Mouse (Mus musculus): ENCODE measurements around the gene Csn2. TPM values are rescaled to one million over a fixed set of nuclear protein-coding genes. Genes with fewer than 3 reads are reported as not detected.

The Csn2 gene
- polyA plus RNA-seq (2014; fragmentation: Nextera tagmentation; extraction: Ambion mirVana) = not detected in 2 replicates

DNA sequence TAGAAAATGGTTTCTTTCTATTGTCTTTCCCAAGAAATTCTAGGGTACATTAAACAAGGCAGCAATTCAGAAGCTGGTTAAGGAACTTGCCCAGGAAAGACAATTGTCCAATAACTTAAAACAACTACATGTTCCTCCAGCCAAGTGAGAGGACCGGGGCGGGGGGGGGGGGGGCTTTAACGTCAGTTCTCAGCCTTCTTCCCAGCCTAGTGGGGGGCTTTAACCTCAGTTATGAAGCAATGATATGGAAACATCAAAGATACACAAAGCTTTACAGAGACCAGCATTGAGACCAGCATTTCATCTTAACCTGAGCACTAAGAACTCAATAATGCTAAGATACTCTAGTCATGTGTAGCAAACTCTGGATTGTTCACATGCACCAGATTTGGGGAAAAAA, at the start of gene Csn2:
TSS of gene Csn2 (minus strand) at position 101 of the 400 bp plus-strand sequence.
- no peak for DNase-seq (ENCODE audit: low spot score)

DNA sequence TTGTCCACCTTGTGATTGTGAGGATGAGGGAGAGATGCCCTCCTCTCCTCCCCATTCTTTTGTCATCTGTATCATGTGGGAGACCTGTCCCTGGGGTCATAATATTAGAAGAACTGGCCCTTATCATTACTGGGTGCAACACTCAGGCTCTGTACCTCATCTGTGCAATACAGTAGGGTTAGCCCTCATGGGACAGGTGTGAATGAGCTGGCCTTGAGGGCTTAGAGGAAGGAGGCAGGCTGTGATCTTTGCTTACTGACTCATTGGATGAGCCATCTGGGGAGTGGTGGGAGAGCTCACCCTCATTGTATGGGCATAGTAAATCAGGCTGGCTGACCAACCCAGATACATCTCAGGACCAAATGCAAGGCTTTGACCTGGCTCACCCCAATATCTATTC, 35.4 kb upstream of the Csn2 start:
- Histone ChIP-seq H3K27ac (ENCODE audit: low read depth, low read length) (no peak overlapping the region), H3K4me3 (ENCODE audit: low read depth, low read length) (no peak overlapping the region), H3K4me2 (ENCODE audit: low read depth, low read length, severe bottlenecking) (no peak overlapping the region), H3K9ac (ENCODE audit: low read length) (no peak overlapping the region), H3K27me3 (ENCODE audit: control insufficient read depth, insufficient read depth, low read length) (no peaks in the 10 kb centered on the region), H3K9me3 (ENCODE audit: control insufficient read depth, low read length) (no peaks in the 10 kb centered on the region), H3K36me3 (ENCODE audit: control insufficient read depth, insufficient read depth, low read length) (no peaks in the 10 kb centered on the region), H3K4me1 (replicated peaks; ENCODE audit: control insufficient read depth, insufficient read depth, low read length) (no peaks in the 10 kb centered on the region)
- ATAC-seq (replicated peaks; ENCODE audit: low FRiP score) (no peak), DNase-seq (ENCODE audit: low spot score) (no peak)

More for the DNA sequence above, at the start of gene Csn2:
- Histone ChIP-seq H3K27me3 (ENCODE audit: control insufficient read depth, insufficient read depth, low read length) (no peaks in the 10 kb centered on the region), H3K4me2 (ENCODE audit: low read depth, low read length, severe bottlenecking) (no peak within 1 kb of the TSS), H3K9me3 (ENCODE audit: control insufficient read depth, low read length) (no peaks in the 10 kb centered on the region), H3K27ac (ENCODE audit: low read depth, low read length) (no peak within 1 kb of the TSS), H3K36me3 (ENCODE audit: control insufficient read depth, insufficient read depth, low read length) (no peaks in the 10 kb centered on the region), H3K4me1 (replicated peaks; ENCODE audit: control insufficient read depth, insufficient read depth, low read length) (no peaks in the 10 kb centered on the region), H3K4me3 (ENCODE audit: low read depth, low read length) (no peak within 1 kb of the TSS), H3K9ac (ENCODE audit: low read length) (no peak within 1 kb of the TSS)
- no peak for ATAC-seq (replicated peaks; ENCODE audit: low FRiP score)
- WGBS = 83% methylated on average over 3 of the region's 3 CpGs

DNA sequence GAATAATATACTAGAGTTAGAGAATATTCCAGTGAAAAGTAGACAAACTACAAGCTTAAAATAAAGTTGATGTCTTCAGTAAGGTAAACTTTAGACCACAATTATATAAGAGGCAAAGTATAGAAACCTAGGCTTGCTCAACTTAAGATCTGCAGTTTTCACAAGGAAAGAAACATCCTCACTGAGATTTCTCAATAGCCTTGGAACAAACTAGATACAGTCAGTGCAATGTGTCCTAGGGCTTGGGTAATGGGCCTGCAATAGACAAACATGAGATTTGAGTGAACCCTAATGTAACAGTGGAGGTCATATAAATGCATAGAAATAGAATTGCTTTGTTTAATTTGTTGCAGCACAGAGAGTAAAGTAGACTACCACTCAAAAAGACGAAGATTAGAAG, 6.5 kb upstream of the Csn2 start:
- Histone ChIP-seq H3K36me3 (ENCODE audit: control insufficient read depth, insufficient read depth, low read length) (no peaks in the 10 kb centered on the region), H3K27ac (ENCODE audit: low read depth, low read length) (no peak overlapping the region), H3K9me3 (ENCODE audit: control insufficient read depth, low read length) (no peaks in the 10 kb centered on the region), H3K27me3 (ENCODE audit: control insufficient read depth, insufficient read depth, low read length) (no peaks in the 10 kb centered on the region), H3K4me2 (ENCODE audit: low read depth, low read length, severe bottlenecking) (no peak overlapping the region), H3K4me1 (replicated peaks; ENCODE audit: control insufficient read depth, insufficient read depth, low read length) (no peaks in the 10 kb centered on the region), H3K9ac (ENCODE audit: low read length) (no peak overlapping the region), H3K4me3 (ENCODE audit: low read depth, low read length) (no peak overlapping the region)
- 83% methylated on average over 1 of the region's 1 CpGs for WGBS
- DNase-seq (ENCODE audit: low spot score) = no peak
- no peak for ATAC-seq (replicated peaks; ENCODE audit: low FRiP score)

DNA sequence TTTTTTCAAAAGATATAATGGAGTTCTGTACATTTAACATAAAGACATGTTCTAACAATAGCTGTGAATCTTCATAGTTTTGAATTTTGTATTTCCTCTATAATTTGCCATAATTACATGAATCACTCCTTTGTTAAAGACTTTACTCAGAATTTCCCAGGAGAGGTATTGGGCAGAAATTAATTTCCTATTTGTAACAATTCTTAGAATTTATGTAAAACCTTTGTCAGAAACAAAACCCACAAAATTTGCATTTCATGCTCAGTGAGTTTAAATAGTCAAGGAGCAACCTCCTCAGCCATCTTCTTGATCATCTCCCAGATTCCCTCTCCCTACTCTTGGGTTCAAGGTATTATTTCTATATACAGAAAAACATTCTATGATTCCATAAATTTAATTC, 33.5 kb downstream of the Csn2 start, which contains the start of gene Csn1s1:
TSS of gene Csn1s1 (plus strand) at position 301 of the 400 bp plus-strand sequence.
- Histone ChIP-seq H3K4me3 (ENCODE audit: low read depth, low read length) (no peak within 1 kb of the TSS), H3K27me3 (ENCODE audit: control insufficient read depth, insufficient read depth, low read length) (no peaks in the 10 kb centered on the region), H3K4me1 (replicated peaks; ENCODE audit: control insufficient read depth, insufficient read depth, low read length) (no peaks in the 10 kb centered on the region), H3K9me3 (ENCODE audit: control insufficient read depth, low read length) (no peaks in the 10 kb centered on the region), H3K9ac (ENCODE audit: low read length) (no peak within 1 kb of the TSS), H3K4me2 (ENCODE audit: low read depth, low read length, severe bottlenecking) (no peak within 1 kb of the TSS), H3K36me3 (ENCODE audit: control insufficient read depth, insufficient read depth, low read length) (no peaks in the 10 kb centered on the region), H3K27ac (ENCODE audit: low read depth, low read length) (no peak within 1 kb of the TSS)
- ATAC-seq (replicated peaks; ENCODE audit: low FRiP score) (no peak), DNase-seq (ENCODE audit: low spot score) (no peak)

DNA sequence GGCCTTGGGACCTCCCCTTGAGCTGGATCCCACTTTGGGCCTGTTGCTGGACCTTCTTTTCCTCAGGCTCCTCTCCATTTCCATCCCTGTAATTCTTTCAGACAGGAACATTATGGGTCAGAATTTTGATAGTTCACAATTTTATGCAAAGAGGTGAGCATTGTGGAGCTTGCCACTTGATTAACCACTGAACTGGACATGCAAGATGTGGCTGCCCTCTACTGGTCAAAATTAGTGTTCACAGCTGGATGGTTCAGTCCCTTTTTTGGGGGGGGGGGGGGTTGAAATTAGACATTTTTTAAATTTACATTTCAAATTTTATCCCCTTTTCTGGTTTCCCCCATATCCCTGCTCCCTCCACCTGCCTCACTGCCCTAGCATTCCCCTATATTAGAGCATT, 56.6 kb downstream of the Csn2 start:
- no peaks in the 10 kb centered on the region for H3K27me3 ChIP-seq (ENCODE audit: control insufficient read depth, insufficient read depth, low read length)
- no peak overlapping the region for H3K9ac ChIP-seq (ENCODE audit: low read length)
- no peak overlapping the region for H3K27ac ChIP-seq (ENCODE audit: low read depth, low read length)
- no peaks in the 10 kb centered on the region for H3K9me3 ChIP-seq (ENCODE audit: control insufficient read depth, low read length)
- no peak for DNase-seq (ENCODE audit: low spot score)
- no peaks in the 10 kb centered on the region for H3K36me3 ChIP-seq (ENCODE audit: control insufficient read depth, insufficient read depth, low read length)
- H3K4me3 ChIP-seq (ENCODE audit: low read depth, low read length) = no peak overlapping the region
- H3K4me1 ChIP-seq (replicated peaks; ENCODE audit: control insufficient read depth, insufficient read depth, low read length) = no peaks in the 10 kb centered on the region
- H3K4me2 ChIP-seq (ENCODE audit: low read depth, low read length, severe bottlenecking) = no peak overlapping the region
- no peak for ATAC-seq (replicated peaks; ENCODE audit: low FRiP score)

Other genes with a start within 250 kb of the Csn2 start
- not detected in 2 replicates for gene Ugt2a2, start 217.4 kb downstream of the Csn2 start, polyA plus RNA-seq (2014; fragmentation: Nextera tagmentation; extraction: Ambion mirVana)
- gene Gm43638, start 212.8 kb downstream of the Csn2 start, polyA plus RNA-seq (2014; fragmentation: Nextera tagmentation; extraction: Ambion mirVana) = not detected in 2 replicates
- gene Ugt2a1, start 208.8 kb downstream of the Csn2 start, polyA plus RNA-seq (2014; fragmentation: Nextera tagmentation; extraction: Ambion mirVana) = 0.31 and 0.59 TPM in 2 replicates
- gene Sult1b1, start 161.4 kb downstream of the Csn2 start, polyA plus RNA-seq (2014; fragmentation: Nextera tagmentation; extraction: Ambion mirVana) = 0.16 TPM in 1 of 2 replicates, not detected in the other
- gene Sult1d1, start 130.6 kb downstream of the Csn2 start, polyA plus RNA-seq (2014; fragmentation: Nextera tagmentation; extraction: Ambion mirVana) = not detected in 2 replicates
- 1.1 and 1.3 TPM in 2 replicates for gene Sult1e1, start 108.0 kb downstream of the Csn2 start, polyA plus RNA-seq (2014; fragmentation: Nextera tagmentation; extraction: Ambion mirVana)
- gene Csn1s1, start 33.4 kb downstream of the Csn2 start, polyA plus RNA-seq (2014; fragmentation: Nextera tagmentation; extraction: Ambion mirVana) = not detected in 2 replicates
- gene Csn1s2a, start 74.9 kb upstream of the Csn2 start, polyA plus RNA-seq (2014; fragmentation: Nextera tagmentation; extraction: Ambion mirVana) = not detected in 2 replicates
- gene Csn1s2b, start 108.5 kb upstream of the Csn2 start, polyA plus RNA-seq (2014; fragmentation: Nextera tagmentation; extraction: Ambion mirVana) = not detected in 2 replicates
- gene Prr27, start 126.1 kb upstream of the Csn2 start, polyA plus RNA-seq (2014; fragmentation: Nextera tagmentation; extraction: Ambion mirVana) = not detected in 2 replicates
- not detected in 2 replicates for gene Odam, start 185.4 kb upstream of the Csn2 start, polyA plus RNA-seq (2014; fragmentation: Nextera tagmentation; extraction: Ambion mirVana)
- gene Csn3, start 225.9 kb upstream of the Csn2 start, polyA plus RNA-seq (2014; fragmentation: Nextera tagmentation; extraction: Ambion mirVana) = not detected in 2 replicates

All from forebrain, embryonic 11.5 days (tissue).